Mouse (Mus musculus) intestine, embryonic 14.5 days (tissue): ENCODE results near the gene Shroom4. TPM values are rescaled to one million over a fixed set of nuclear protein-coding genes. Genes with fewer than 3 reads are reported as not detected.
"Not testable (repeated sequence)": the region's sequence is repeated elsewhere in the genome, so short reads cannot be mapped to it uniquely, and the experiment has no call there.

Source experiments
- ATAC-seq: fragments of 200-750 bp; cut with Nextera tagmentation; replicated peaks from 2 replicates; pipeline ENCODE4 v1.8.0; 2017; ENCODE audit warnings: low read depth, moderate number of reproducible peaks, moderate TSS enrichment, moderate library complexity; ENCODE audit not compliant: low FRiP score, low TSS enrichment
- DNase-seq: peaks from one replicate; pipeline ENCODE4 v3.0.0-alpha.2; 2018; ENCODE audit warnings: low spot score
- H3K27ac ChIP-seq: fragments of 300-500 bp; sonication (generic); 2 replicates; pipeline ENCODE4 v1.5.1; 2014; ENCODE audit warnings: low read depth, mild to moderate bottlenecking, control low read depth
- H3K27me3 ChIP-seq: fragments of 300-500 bp; sonication (generic); replicated peaks from 2 replicates; pipeline ENCODE4 v1.6.1; 2014; ENCODE audit warnings: low read length, control low read depth; ENCODE audit not compliant: control insufficient read depth, insufficient read depth
- H3K36me3 ChIP-seq: fragments of 300-500 bp; sonication (generic); 2 replicates; pipeline ENCODE4 v1.6.1; 2014; ENCODE audit warnings: low read length, control low read depth; ENCODE audit not compliant: control insufficient read depth, insufficient read depth
- H3K4me1 ChIP-seq: fragments of 300-500 bp; sonication (generic); replicated peaks from 2 replicates; pipeline ENCODE4 v1.6.1; 2014; ENCODE audit warnings: low read length, control low read depth, mixed read lengths; ENCODE audit not compliant: control insufficient read depth, insufficient read depth
- H3K4me2 ChIP-seq: fragments of 300-500 bp; sonication (generic); 2 replicates; pipeline ENCODE4 v1.6.1; 2014; ENCODE audit warnings: low read length
- H3K4me3 ChIP-seq: fragments of 300-500 bp; sonication (generic); 2 replicates; pipeline ENCODE4 v1.5.1; 2014; ENCODE audit warnings: low read depth, low read length, control low read depth, mixed read lengths
- H3K9ac ChIP-seq: fragments of 300-500 bp; sonication (generic); 2 replicates; pipeline ENCODE4 v1.6.1; 2014; ENCODE audit warnings: mild to moderate bottlenecking, low read length
- H3K9me3 ChIP-seq: fragments of 300-500 bp; sonication (generic); 2 replicates; pipeline ENCODE4 v1.6.1; 2016; ENCODE audit warnings: low read length, control low read depth; ENCODE audit not compliant: control insufficient read depth
- WGBS: fragments of 180-500 bp; shearing (Covaris S2); extraction: QIAGEN DNeasy Blood & Tissue Kit; methylation state at CpG from one replicate; pipeline ENCODE4 v1.1.7; 2014; 5-methylcytosine and 5-hydroxymethylcytosine counted together
- polyA plus RNA-seq: library from polyadenylated mRNA; unstranded; fragments of >200 nt; fragmentation: Nextera tagmentation; extraction: Ambion mirVana; gene quantifications from 2 replicates; pipeline ENCODE4 v1.2.1, GENCODE M21; 2014

Shroom4 gene
- polyA plus RNA-seq, 1 experiment from 2014 or later = 5.7 TPM

DNA sequence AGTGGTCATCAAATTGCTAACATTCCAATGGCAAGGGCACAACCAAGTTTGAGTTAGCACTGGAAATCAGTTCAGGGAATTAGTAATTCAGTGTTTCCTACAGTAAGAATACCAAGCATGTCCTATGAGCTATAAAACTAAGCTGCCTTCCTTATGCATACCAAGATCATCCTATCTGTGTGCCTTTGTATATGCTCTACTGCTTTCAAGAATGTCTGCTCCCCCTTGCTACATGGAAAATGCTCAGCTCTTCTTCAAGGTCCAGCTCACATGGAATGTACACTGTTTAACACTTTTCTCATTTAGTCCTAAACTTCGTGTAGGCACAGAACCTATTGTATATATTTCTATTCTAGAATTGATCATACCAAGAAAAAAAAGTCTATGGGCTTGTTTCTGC lies 69.6 kb downstream of the Shroom4 start:
- H3K27me3 ChIP-seq, H3K9me3 ChIP-seq, H3K4me2 ChIP-seq, H3K27ac ChIP-seq, DNase-seq, H3K4me3 ChIP-seq, H3K36me3 ChIP-seq, H3K4me1 ChIP-seq, H3K9ac ChIP-seq, ATAC-seq: not testable (repeated sequence)
- no CpG with 5 or more reads among the region's 1 CpGs for WGBS

GRCm38 (mm10) chrX:6472563-6472962 lies 72.9 kb downstream of the Shroom4 start:
- not testable (repeated sequence) for H3K4me2 ChIP-seq, H3K27me3 ChIP-seq, H3K36me3 ChIP-seq, ATAC-seq, DNase-seq, H3K27ac ChIP-seq, H3K9me3 ChIP-seq, H3K9ac ChIP-seq, H3K4me3 ChIP-seq, H3K4me1 ChIP-seq
- WGBS = no CpG with 5 or more reads among the region's 1 CpGs

- Histone ChIP-seq H3K4me2 (no peak overlapping the region), H3K4me3 (no peak overlapping the region), H3K27ac (no peak overlapping the region), H3K4me1 (no peaks in the 10 kb centered on the region), H3K9ac (no peak overlapping the region), H3K36me3 (no peaks in the 10 kb centered on the region), H3K9me3 (no peaks in the 10 kb centered on the region), H3K27me3 (no peaks in the 10 kb centered on the region)
- ATAC-seq (no peak), DNase-seq (no peak)
- 40% methylated on average over 1 of the region's 1 CpGs for WGBS
Measured at GRCm38 (mm10) chrX:6475177-6475576, 75.5 kb downstream of the Shroom4 start.

- Histone ChIP-seq H3K4me2 (no peak overlapping the region), H3K4me3 (no peak overlapping the region), H3K9ac (no peak overlapping the region), H3K27me3 (no peaks in the 10 kb centered on the region), H3K4me1 (no peaks in the 10 kb centered on the region), H3K27ac (no peak overlapping the region), H3K9me3 (no peaks in the 10 kb centered on the region), H3K36me3 (no peaks in the 10 kb centered on the region)
- no peak for ATAC-seq
- DNase-seq = no peak
- 86% methylated on average over 4 of the region's 4 CpGs for WGBS
Measured at GRCm38 (mm10) chrX:6482268-6482667, 82.6 kb downstream of the Shroom4 start.

- Histone ChIP-seq H3K27me3 (no peaks in the 10 kb centered on the region), H3K36me3 (no peaks in the 10 kb centered on the region), H3K9ac (no peak overlapping the region), H3K9me3 (no peaks in the 10 kb centered on the region), H3K4me1 (no peaks in the 10 kb centered on the region), H3K4me3 (no peak overlapping the region), H3K4me2 (no peak overlapping the region), H3K27ac (no peak overlapping the region)
- DNase-seq (no peak), ATAC-seq (no peak)
- 47% methylated on average over 8 of the region's 8 CpGs for WGBS
Measured at GRCm38 (mm10) chrX:6483817-6484216, 84.2 kb downstream of the Shroom4 start.

DNA sequence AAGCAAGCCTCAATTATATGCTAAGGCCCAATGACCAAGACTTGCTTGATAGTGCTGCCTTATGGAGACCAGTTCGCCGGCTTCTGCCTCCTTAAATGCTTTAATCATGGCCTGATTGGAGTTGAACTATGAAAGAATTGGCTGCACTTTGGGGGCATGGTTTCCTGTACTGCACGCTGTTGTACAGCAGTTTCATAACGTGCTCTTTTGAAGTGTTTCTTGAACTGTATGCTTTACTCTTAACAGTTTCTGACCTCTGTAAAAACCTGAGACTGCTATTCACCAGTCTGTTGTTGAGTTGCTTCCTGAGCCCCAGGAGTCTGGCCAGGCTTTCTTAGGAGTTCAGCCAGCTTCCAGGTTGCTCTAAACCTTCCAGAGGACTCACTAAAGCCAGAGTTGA lies 90.8 kb downstream of the Shroom4 start:
- Histone ChIP-seq H3K9ac (no peak overlapping the region), H3K4me1 (no peaks in the 10 kb centered on the region), H3K36me3 (no peaks in the 10 kb centered on the region), H3K4me3 (no peak overlapping the region), H3K27me3 (no peaks in the 10 kb centered on the region), H3K4me2 (no peak overlapping the region), H3K9me3 (no peaks in the 10 kb centered on the region), H3K27ac (no peak overlapping the region)
- 82% methylated on average over 4 of the region's 4 CpGs for WGBS
- DNase-seq (no peak), ATAC-seq (no peak)

- ATAC-seq (no peak), DNase-seq (no peak)
- no peak overlapping the region for H3K4me2 ChIP-seq
- H3K4me3 ChIP-seq = no peak overlapping the region
- no peak overlapping the region for H3K9ac ChIP-seq
- H3K4me1 ChIP-seq = no peaks in the 10 kb centered on the region
- H3K36me3 ChIP-seq = no peaks in the 10 kb centered on the region
- H3K27me3 ChIP-seq = no peaks in the 10 kb centered on the region
- no peaks in the 10 kb centered on the region for H3K9me3 ChIP-seq
- H3K27ac ChIP-seq = no peak overlapping the region
Measured at GRCm38 (mm10) chrX:6495456-6495855, 95.8 kb downstream of the Shroom4 start.

- DNase-seq (no peak), ATAC-seq (no peak)
- 15% methylated on average over 2 of the region's 2 CpGs for WGBS
- Histone ChIP-seq H3K4me2 (no peak overlapping the region), H3K36me3 (no peaks in the 10 kb centered on the region), H3K4me3 (no peak overlapping the region), H3K4me1 (no peaks in the 10 kb centered on the region), H3K27me3 (no peaks in the 10 kb centered on the region), H3K9ac (no peak overlapping the region), H3K27ac (no peak overlapping the region), H3K9me3 (no peaks in the 10 kb centered on the region)
Measured at GRCm38 (mm10) chrX:6496374-6496773, 96.7 kb downstream of the Shroom4 start.

DNA sequence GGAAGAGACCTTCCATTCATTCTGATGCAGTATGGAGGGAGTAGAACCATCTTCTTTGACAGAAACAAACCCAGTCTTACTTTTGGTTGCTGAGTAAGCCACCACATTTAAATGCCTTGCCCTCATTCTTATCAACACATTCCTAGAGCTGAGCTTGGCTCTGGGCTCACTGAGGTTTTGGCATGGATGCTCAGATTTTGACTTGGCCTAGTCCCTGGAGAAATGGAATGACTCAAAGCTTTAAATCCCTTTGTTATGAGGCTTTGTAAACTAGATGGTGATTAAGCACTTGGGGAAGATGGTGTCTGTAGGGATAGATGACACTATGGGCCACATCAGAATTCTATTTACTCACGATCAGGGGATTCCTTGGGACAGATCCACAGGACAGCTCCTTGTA lies 102.2 kb downstream of the Shroom4 start:
- Histone ChIP-seq H3K9ac (no peak overlapping the region), H3K9me3 (no peaks in the 10 kb centered on the region), H3K4me1 (no peaks in the 10 kb centered on the region), H3K27me3 (no peaks in the 10 kb centered on the region), H3K4me3 (no peak overlapping the region), H3K27ac (no peak overlapping the region), H3K4me2 (no peak overlapping the region), H3K36me3 (no peaks in the 10 kb centered on the region)
- 63% methylated on average over 1 of the region's 1 CpGs for WGBS
- no peak for ATAC-seq
- no peak for DNase-seq
